Mouse (Mus musculus): ENCODE data around the gene Clic3. TPM values are rescaled to one million over a fixed set of nuclear protein-coding genes. Genes with fewer than 3 reads are reported as not detected.

Clic3 gene
- total and polyA plus RNA-seq, 3 experiments = 0.30 to 0.71 TPM; not detected in 1

- Histone ChIP-seq H3K4me3 (replicated peaks in 1 of 3; ENCODE audit: low read depth in 2 of 3, low read length in 2 of 3, poor library complexity in 1 of 3) (no peak overlapping the region), H3K9me3 (replicated peaks; ENCODE audit: low read length) (no peaks in the 10 kb centered on the region), H3K4me1 (ENCODE audit: control insufficient read depth in 1 of 2, insufficient read depth in 2 of 2) (peaks cover 0 to 19% of the 10 kb centered on the region in 2 experiments; a peak in 2 of 4 replicates), H3K9ac (ENCODE audit: insufficient read depth, low read depth) (no peak overlapping the region), H3K27me3 (replicated peaks) (peaks cover 3% of the 10 kb centered on the region), H3K79me2 (replicated peaks; ENCODE audit: control insufficient read depth, extremely low read depth, insufficient read depth, poor library complexity, severe bottlenecking) (no peaks in the 10 kb centered on the region), H3K27ac (ENCODE audit: insufficient read depth, low read depth) (no peak overlapping the region), H3K4me2 (ENCODE audit: insufficient read depth, low read depth, poor library complexity, severe bottlenecking) (no peak overlapping the region), H3K36me3 (replicated peaks in 1 of 2; ENCODE audit: control insufficient read depth in 1 of 2, insufficient read depth in 1 of 2, low read length in 1 of 2) (no peaks in the 10 kb centered on the region)
- dilution Hi-C loops (cut with MboI; ENCODE audit: extremely low pct_ligation_motif_present, extremely low pct_unique_long_range_greater_than_20kb, low sequenced_read_pairs) = no loop called here
- in situ Hi-C loops (cut with MboI; ENCODE audit: low pct_ligation_motif_present, low pct_unique_long_range_greater_than_20kb, low sequenced_read_pairs) = no loop called here
- no peak for DNase-seq (ENCODE audit: extremely low read depth)
- TF ChIP-seq KAT2A (IDR thresholded peaks at IDR 0.05; ENCODE audit: insufficient replicate concordance, low read length) = no peak
- TF ChIP-seq TCF12 (IDR thresholded peaks at IDR 0.05; ENCODE audit: low read depth, low read length) = no peak
- no peak for TF ChIP-seq NELFE (IDR thresholded peaks at IDR 0.05; ENCODE audit: low read depth, low read length)
- no peak for TF ChIP-seq IRF4 (IDR thresholded peaks at IDR 0.05; ENCODE audit: low read depth, low read length)
- no peak for TF ChIP-seq MAZ (IDR thresholded peaks at IDR 0.05; ENCODE audit: low read depth, low read length)
- TF ChIP-seq MAX (IDR thresholded peaks at IDR 0.05; ENCODE audit: low read length) = no peak
- no peak for TF ChIP-seq TBP (conservative IDR thresholded peaks at IDR 0.05; ENCODE audit: low read depth, low read length)
- TF ChIP-seq CHD2 (IDR thresholded peaks at IDR 0.05; ENCODE audit: low read length) = no peak
- TF ChIP-seq POLR2A (IDR thresholded peaks at IDR 0.05; ENCODE audit: low read depth, low read length) = no peak
- TF ChIP-seq E2F4 (IDR thresholded peaks at IDR 0.05; ENCODE audit: insufficient replicate concordance, low read depth, low read length) = no peak
- TF ChIP-seq MYC (IDR thresholded peaks at IDR 0.05; ENCODE audit: low read depth, low read length) = no peak
- TF ChIP-seq POLR2AphosphoS2 (IDR thresholded peaks at IDR 0.05; ENCODE audit: low read depth, low read length) = no peak
- no peak for TF ChIP-seq EP300 (IDR thresholded peaks at IDR 0.05; ENCODE audit: low read length)
- TF ChIP-seq RCOR1 (conservative IDR thresholded peaks at IDR 0.05; ENCODE audit: low read depth, low read length) = no peak
- no peak for TF ChIP-seq ZC3H11A (IDR thresholded peaks at IDR 0.05; ENCODE audit: low read depth, low read length)
- no peak for TF ChIP-seq GABPA (IDR thresholded peaks at IDR 0.05; ENCODE audit: insufficient replicate concordance, low read depth, low read length)
- no peak for TF ChIP-seq JUN (IDR thresholded peaks at IDR 0.05; ENCODE audit: insufficient read depth, low read depth, low read length)
- no peak for TF ChIP-seq ZNF384 (IDR thresholded peaks at IDR 0.05; ENCODE audit: low read depth, low read length)
- TF ChIP-seq NRF1 (IDR thresholded peaks at IDR 0.05; ENCODE audit: low read depth, low read length) = no peak
- TF ChIP-seq CHD1 (IDR thresholded peaks at IDR 0.05; ENCODE audit: low read depth, low read length) = no peak
These were observed 15.9 kb downstream of the Clic3 start for GRCm38 (mm10) chr2:25472550-25472949.

- Histone ChIP-seq H3K4me3 (replicated peaks in 1 of 3; ENCODE audit: low read depth in 2 of 3, low read length in 2 of 3, poor library complexity in 1 of 3) (no peak overlapping the region), H3K9ac (ENCODE audit: insufficient read depth, low read depth) (no peak overlapping the region), H3K27ac (ENCODE audit: insufficient read depth, low read depth) (no peak overlapping the region), H3K9me3 (replicated peaks; ENCODE audit: low read length) (peaks cover 3% of the 10 kb centered on the region), H3K4me1 (ENCODE audit: control insufficient read depth in 1 of 2, insufficient read depth in 2 of 2) (no peaks in the 10 kb centered on the region), H3K36me3 (replicated peaks in 1 of 2; ENCODE audit: control insufficient read depth in 1 of 2, insufficient read depth in 1 of 2, low read length in 1 of 2) (no peaks in the 10 kb centered on the region), H3K79me2 (replicated peaks; ENCODE audit: control insufficient read depth, extremely low read depth, insufficient read depth, poor library complexity, severe bottlenecking) (no peaks in the 10 kb centered on the region), H3K4me2 (ENCODE audit: insufficient read depth, low read depth, poor library complexity, severe bottlenecking) (no peak overlapping the region), H3K27me3 (replicated peaks) (peaks cover 6% of the 10 kb centered on the region)
- no peak for TF ChIP-seq ELF1 (IDR thresholded peaks at IDR 0.05; ENCODE audit: low read depth, low read length)
- no peak for TF ChIP-seq BHLHE40 (IDR thresholded peaks at IDR 0.05; ENCODE audit: low read depth, low read length)
- TF ChIP-seq USF1 (IDR thresholded peaks at IDR 0.05; ENCODE audit: low read depth, low read length) = no peak
- TF ChIP-seq GABPA (IDR thresholded peaks at IDR 0.05; ENCODE audit: insufficient replicate concordance, low read depth, low read length) = no peak
- no peak for TF ChIP-seq CHD2 (IDR thresholded peaks at IDR 0.05; ENCODE audit: low read length)
- TF ChIP-seq MYC (IDR thresholded peaks at IDR 0.05; ENCODE audit: low read depth, low read length) = no peak
- TF ChIP-seq USF2 (conservative IDR thresholded peaks at IDR 0.05; ENCODE audit: low read depth, low read length) = no peak
- no peak for TF ChIP-seq HCFC1 (IDR thresholded peaks at IDR 0.05; ENCODE audit: low read depth, low read length)
- TF ChIP-seq CHD1 (IDR thresholded peaks at IDR 0.05; ENCODE audit: low read depth, low read length) = no peak
- no peak for TF ChIP-seq ZNF384 (IDR thresholded peaks at IDR 0.05; ENCODE audit: low read depth, low read length)
- TF ChIP-seq CTCF (conservative IDR thresholded peaks at IDR 0.05 in 1 of 2, IDR thresholded peaks at IDR 0.05 in 1 of 2; ENCODE audit: low read depth in 2 of 2, low read length in 2 of 2) = no peak
- TF ChIP-seq SMC3 (IDR thresholded peaks at IDR 0.05; ENCODE audit: low read depth, low read length) = no peak
- TF ChIP-seq TCF12 (IDR thresholded peaks at IDR 0.05; ENCODE audit: low read depth, low read length) = no peak
- TF ChIP-seq ZMIZ1 (IDR thresholded peaks at IDR 0.05; ENCODE audit: low read depth, low read length) = no peak
- TF ChIP-seq NELFE (IDR thresholded peaks at IDR 0.05; ENCODE audit: low read depth, low read length) = no peak
- no peak for DNase-seq (ENCODE audit: extremely low read depth)
- dilution Hi-C loops (cut with MboI; ENCODE audit: extremely low pct_ligation_motif_present, extremely low pct_unique_long_range_greater_than_20kb, low sequenced_read_pairs) (no loop called here), in situ Hi-C loops (cut with MboI; ENCODE audit: low pct_ligation_motif_present, low pct_unique_long_range_greater_than_20kb, low sequenced_read_pairs) (loop anchor here (5.0 kb wide), 1 partner anchor 45 kb away; no protein-coding TSS in a partner anchor)
These were observed 20.9 kb downstream of the Clic3 start for GRCm38 (mm10) chr2:25477541-25477940.

Measured in CH12.LX (cell line).